Mouse (Mus musculus): ENCODE measurements around the gene Hddc3. TPM values are rescaled to one million over a fixed set of nuclear protein-coding genes. Genes with fewer than 3 reads are reported as not detected.

The Hddc3 gene
- polyA plus RNA-seq, 1 experiment from 2014 or later, result 25.7 TPM

- Histone ChIP-seq H3K4me2 (ENCODE audit: low read depth, low read length) (peak overlapping the region; percentile 86), H3K9ac (replicated peaks; ENCODE audit: low read length) (peak overlapping the region; percentile 66), H3K27me3 (ENCODE audit: control insufficient read depth, insufficient read depth, low read length) (no peaks in the 10 kb centered on the region), H3K4me3 (ENCODE audit: low read depth, low read length) (peak overlapping the region; percentile 66), H3K9me3 (replicated peaks; ENCODE audit: control insufficient read depth, low read length) (no peaks in the 10 kb centered on the region), H3K27ac (replicated peaks; ENCODE audit: low read depth, low read length) (no peak overlapping the region), H3K4me1 (ENCODE audit: control insufficient read depth, insufficient read depth, low read length) (no peaks in the 10 kb centered on the region; the same call in 1 of the 2 replicates), H3K36me3 (replicated peaks; ENCODE audit: control insufficient read depth, insufficient read depth, low read depth, low read length) (peaks cover 10% of the 10 kb centered on the region)
- ATAC-seq (replicated peaks; ENCODE audit: insufficient number of reproducible peaks, low FRiP score, low TSS enrichment, low read depth) (no peak), DNase-seq (ENCODE audit: low spot score) (peak; percentile 26)
- WGBS, result 7% methylated on average over 17 of the region's 17 CpGs
These were observed 3.5 kb upstream of the Hddc3 start for GRCm38 (mm10) chr7:80339371-80339770.

- ATAC-seq (replicated peaks; ENCODE audit: insufficient number of reproducible peaks, low FRiP score, low TSS enrichment, low read depth), result peak; percentile 94
- Histone ChIP-seq H3K27ac (replicated peaks; ENCODE audit: low read depth, low read length) (peak overlapping the region; percentile 59), H3K4me1 (ENCODE audit: control insufficient read depth, insufficient read depth, low read length) (no peaks in the 10 kb centered on the region; the same call in 1 of the 2 replicates)
These were observed 2.9 kb upstream of the Hddc3 start for GRCm38 (mm10) chr7:80339793-80340628.

GRCm38 (mm10) chr7:80340793-80341192 is 2.1 kb upstream of the Hddc3 start, which contains the start of gene Unc45a:
Gene Unc45a, minus strand, starts transcription at chr7:80341005.
- no peaks in the 10 kb centered on the region; the same call in 1 of the 2 replicates for H3K4me1 ChIP-seq (ENCODE audit: control insufficient read depth, insufficient read depth, low read length)
- peak within 1 kb of the TSS; percentile 86 for H3K4me2 ChIP-seq (ENCODE audit: low read depth, low read length)
- DNase-seq (ENCODE audit: low spot score), result peak; percentile 85
- H3K4me3 ChIP-seq (ENCODE audit: low read depth, low read length), result peak within 1 kb of the TSS; percentile 66
- 2% methylated on average over 11 of the region's 11 CpGs for WGBS
- peak within 1 kb of the TSS; percentile 59 for H3K27ac ChIP-seq (replicated peaks; ENCODE audit: low read depth, low read length)
- H3K9ac ChIP-seq (replicated peaks; ENCODE audit: low read length), result peak within 1 kb of the TSS; percentile 75
- peak; percentile 31; the same call in 1 of the 2 replicates for ATAC-seq (replicated peaks; ENCODE audit: insufficient number of reproducible peaks, low FRiP score, low TSS enrichment, low read depth)
- H3K27me3 ChIP-seq (ENCODE audit: control insufficient read depth, insufficient read depth, low read length), result no peaks in the 10 kb centered on the region
- peaks cover 4% of the 10 kb centered on the region for H3K36me3 ChIP-seq (replicated peaks; ENCODE audit: control insufficient read depth, insufficient read depth, low read depth, low read length)
- no peaks in the 10 kb centered on the region for H3K9me3 ChIP-seq (replicated peaks; ENCODE audit: control insufficient read depth, low read length)

More at GRCm38 (mm10) chr7:80339793-80340628, 2.9 kb upstream of the Hddc3 start:
- Histone ChIP-seq H3K9ac (replicated peaks; ENCODE audit: low read length) (peak overlapping the region; percentile 75), H3K36me3 (replicated peaks; ENCODE audit: control insufficient read depth, insufficient read depth, low read depth, low read length) (peaks cover 6% of the 10 kb centered on the region), H3K4me2 (ENCODE audit: low read depth, low read length) (peak overlapping the region; percentile 86), H3K9me3 (replicated peaks; ENCODE audit: control insufficient read depth, low read length) (no peaks in the 10 kb centered on the region), H3K4me3 (ENCODE audit: low read depth, low read length) (peak overlapping the region; percentile 66), H3K27me3 (ENCODE audit: control insufficient read depth, insufficient read depth, low read length) (no peaks in the 10 kb centered on the region)
- peak; percentile 99 for DNase-seq (ENCODE audit: low spot score)
- 2% methylated on average over 45 of the region's 45 CpGs for WGBS

GRCm38 (mm10) chr7:80341793-80342192 is 1.1 kb upstream of the Hddc3 start:
- 76% methylated on average over 7 of the region's 7 CpGs for WGBS
- no peak for ATAC-seq (replicated peaks; ENCODE audit: insufficient number of reproducible peaks, low FRiP score, low TSS enrichment, low read depth)
- Histone ChIP-seq H3K9ac (replicated peaks; ENCODE audit: low read length) (no peak overlapping the region), H3K9me3 (replicated peaks; ENCODE audit: control insufficient read depth, low read length) (no peaks in the 10 kb centered on the region), H3K4me1 (ENCODE audit: control insufficient read depth, insufficient read depth, low read length) (no peaks in the 10 kb centered on the region; the same call in 1 of the 2 replicates), H3K36me3 (replicated peaks; ENCODE audit: control insufficient read depth, insufficient read depth, low read depth, low read length) (no peaks in the 10 kb centered on the region), H3K27ac (replicated peaks; ENCODE audit: low read depth, low read length) (no peak overlapping the region), H3K4me3 (ENCODE audit: low read depth, low read length) (no peak overlapping the region), H3K27me3 (ENCODE audit: control insufficient read depth, insufficient read depth, low read length) (no peaks in the 10 kb centered on the region), H3K4me2 (ENCODE audit: low read depth, low read length) (no peak overlapping the region)
- DNase-seq (ENCODE audit: low spot score), result no peak

GRCm38 (mm10) chr7:80343270-80344018 is 540 bp downstream of the Hddc3 start:
- no peaks in the 10 kb centered on the region; the same call in 1 of the 2 replicates for H3K4me1 ChIP-seq (ENCODE audit: control insufficient read depth, insufficient read depth, low read length)
- H3K27ac ChIP-seq (replicated peaks; ENCODE audit: low read depth, low read length), result no peak overlapping the region
- DNase-seq (ENCODE audit: low spot score) (no peak), ATAC-seq (replicated peaks; ENCODE audit: insufficient number of reproducible peaks, low FRiP score, low TSS enrichment, low read depth) (0 out of 2 replicates have a peak, but pooled peaks have one; percentile 12)
- 26% methylated on average over 19 of the region's 19 CpGs for WGBS
- H3K4me2 ChIP-seq (ENCODE audit: low read depth, low read length), result peak overlapping the region; percentile 44
- peak overlapping the region; percentile 53 for H3K4me3 ChIP-seq (ENCODE audit: low read depth, low read length)
- no peaks in the 10 kb centered on the region for H3K36me3 ChIP-seq (replicated peaks; ENCODE audit: control insufficient read depth, insufficient read depth, low read depth, low read length)
- H3K9me3 ChIP-seq (replicated peaks; ENCODE audit: control insufficient read depth, low read length), result no peaks in the 10 kb centered on the region
- peak overlapping the region; percentile 74 for H3K9ac ChIP-seq (replicated peaks; ENCODE audit: low read length)
- no peaks in the 10 kb centered on the region for H3K27me3 ChIP-seq (ENCODE audit: control insufficient read depth, insufficient read depth, low read length)

- H3K4me1 ChIP-seq (ENCODE audit: control insufficient read depth, insufficient read depth, low read length), result no peaks in the 10 kb centered on the region
- H3K36me3 ChIP-seq (replicated peaks; ENCODE audit: control insufficient read depth, insufficient read depth, low read depth, low read length), result no peaks in the 10 kb centered on the region; the same call in 1 of the 2 replicates
- no peak overlapping the region for H3K27ac ChIP-seq (replicated peaks; ENCODE audit: low read depth, low read length)
- 94% methylated on average over 9 of the region's 9 CpGs for WGBS
- no peak overlapping the region for H3K4me3 ChIP-seq (ENCODE audit: low read depth, low read length)
- no peaks in the 10 kb centered on the region for H3K9me3 ChIP-seq (replicated peaks; ENCODE audit: control insufficient read depth, low read length)
- no peak overlapping the region for H3K4me2 ChIP-seq (ENCODE audit: low read depth, low read length)
- DNase-seq (ENCODE audit: low spot score) (no peak), ATAC-seq (replicated peaks; ENCODE audit: insufficient number of reproducible peaks, low FRiP score, low TSS enrichment, low read depth) (no peak)
- no peak overlapping the region for H3K9ac ChIP-seq (replicated peaks; ENCODE audit: low read length)
- H3K27me3 ChIP-seq (ENCODE audit: control insufficient read depth, insufficient read depth, low read length), result no peaks in the 10 kb centered on the region
These were observed 3.3 kb downstream of the Hddc3 start for GRCm38 (mm10) chr7:80346173-80346572.

GRCm38 (mm10) chr7:80346830-80347229 is 3.9 kb downstream of the Hddc3 start:
- no peak for DNase-seq (ENCODE audit: low spot score)
- Histone ChIP-seq H3K27me3 (ENCODE audit: control insufficient read depth, insufficient read depth, low read length) (no peaks in the 10 kb centered on the region), H3K9me3 (replicated peaks; ENCODE audit: control insufficient read depth, low read length) (no peaks in the 10 kb centered on the region), H3K36me3 (replicated peaks; ENCODE audit: control insufficient read depth, insufficient read depth, low read depth, low read length) (peaks cover 4% of the 10 kb centered on the region; the same call in 1 of the 2 replicates), H3K27ac (replicated peaks; ENCODE audit: low read depth, low read length) (no peak overlapping the region), H3K4me1 (ENCODE audit: control insufficient read depth, insufficient read depth, low read length) (no peaks in the 10 kb centered on the region), H3K4me2 (ENCODE audit: low read depth, low read length) (no peak overlapping the region), H3K4me3 (ENCODE audit: low read depth, low read length) (no peak overlapping the region), H3K9ac (replicated peaks; ENCODE audit: low read length) (no peak overlapping the region)
- 89% methylated on average over 5 of the region's 5 CpGs for WGBS
- ATAC-seq (replicated peaks; ENCODE audit: insufficient number of reproducible peaks, low FRiP score, low TSS enrichment, low read depth), result no peak
